Mouse (Mus musculus) ovary, postnatal 14 days (tissue): ENCODE measurements around the gene Slc25a10.

Source experiments
- DNase-seq: peaks from one replicate; pipeline ENCODE4 v3.0.0; 2022; ENCODE audit warnings: low spot score

The Slc25a10 gene

GRCm38 (mm10) chr11:120491317-120492023, at the start of gene Slc25a10:
Slc25a10 (plus strand) TSS chr11:120491840.
- DNase-seq: peak; percentile 76

- DNase-seq: no peak
Observed at GRCm38 (mm10) chr11:120442344-120442743, 49.3 kb upstream of the Slc25a10 start, which contains the start of gene Tspan10. Tspan10 (plus strand) TSS chr11:120442644.

GRCm38 (mm10) chr11:120442765-120443280, 48.8 kb upstream of the Slc25a10 start:
- no peak for DNase-seq

- no peak for DNase-seq
Observed at GRCm38 (mm10) chr11:120444106-120444505, 47.5 kb upstream of the Slc25a10 start.

GRCm38 (mm10) chr11:120445475-120445874, 46.2 kb upstream of the Slc25a10 start:
- no peak for DNase-seq

- DNase-seq: no peak
Observed at GRCm38 (mm10) chr11:120447179-120447578, 44.5 kb upstream of the Slc25a10 start.

- no peak for DNase-seq
Observed at GRCm38 (mm10) chr11:120452246-120452645, 39.4 kb upstream of the Slc25a10 start.

GRCm38 (mm10) chr11:120453306-120453705, 38.3 kb upstream of the Slc25a10 start, which contains the start of gene Pde6g:
Pde6g (minus strand) TSS chr11:120453500.
- DNase-seq: no peak

- no peak for DNase-seq
Observed at GRCm38 (mm10) chr11:120454965-120455364, 36.7 kb upstream of the Slc25a10 start.

- no peak for DNase-seq
Observed at GRCm38 (mm10) chr11:120455413-120455812, 36.2 kb upstream of the Slc25a10 start.

GRCm38 (mm10) chr11:120457370-120457769, 34.3 kb upstream of the Slc25a10 start:
- DNase-seq: no peak

GRCm38 (mm10) chr11:120457772-120458751, 33.6 kb upstream of the Slc25a10 start, which contains the start of the genes Oxld1 and Ccdc137:
Oxld1 (minus strand) TSS chr11:120458068.
Ccdc137 (plus strand) TSS chr11:120458115.
- DNase-seq: peak; percentile 58

- no peak for DNase-seq
Observed at GRCm38 (mm10) chr11:120458847-120459597, 32.6 kb upstream of the Slc25a10 start.

- no peak for DNase-seq
Observed at GRCm38 (mm10) chr11:120463536-120463935, 28.1 kb upstream of the Slc25a10 start.

GRCm38 (mm10) chr11:120464365-120464764, 27.3 kb upstream of the Slc25a10 start:
- no peak for DNase-seq

- DNase-seq: no peak
Observed at GRCm38 (mm10) chr11:120465521-120465920, 26.1 kb upstream of the Slc25a10 start.

- peak; percentile 81 for DNase-seq
Observed at GRCm38 (mm10) chr11:120467051-120467735, 24.4 kb upstream of the Slc25a10 start, which contains the start of gene Arl16. Arl16 (minus strand) TSS chr11:120467607.

- no peak for DNase-seq
Observed at GRCm38 (mm10) chr11:120467736-120468092, 23.9 kb upstream of the Slc25a10 start.

GRCm38 (mm10) chr11:120472052-120472451, 19.6 kb upstream of the Slc25a10 start:
- DNase-seq: no peak

- no peak for DNase-seq
Observed at GRCm38 (mm10) chr11:120483448-120483934, 8.1 kb upstream of the Slc25a10 start.
